Mouse (Mus musculus) heart, postnatal 0 days (tissue): ENCODE results near the gene Pbx2.

ENCODE experiments used
- CTCF ChIP-seq: IDR thresholded peaks from 2 replicates; pipeline ENCODE4 v1.5.1; 2016; ENCODE audit warnings: antibody characterized with exemption, control low read depth, low read depth
- EP300 ChIP-seq: IDR thresholded peaks from 2 replicates; pipeline ENCODE4 v1.6.1; 2016; ENCODE audit warnings: antibody characterized with exemption, low read depth

- no peak for TF ChIP-seq EP300
- TF ChIP-seq CTCF, result no peak
Observed at GRCm38 (mm10) chr17:34559895-34560294, 31.2 kb upstream of the Pbx2 start.
